Mouse (Mus musculus) frontal cortex, postnatal 14 days (tissue): Measurements from ENCODE around the gene Etnk2.

Source experiments
- DNase-seq, 2 experiments: peaks; one replicate each; pipeline ENCODE4 v3.0.0; 2022; ENCODE audit warnings: low spot score in 2 of 2

Gene Etnk2

GRCm38 (mm10) chr1:133417113-133417512 is 53.7 kb downstream of the Etnk2 start:
- DNase-seq, result no peak

- no peak for DNase-seq
Measured at GRCm38 (mm10) chr1:133417539-133417938, 54.2 kb downstream of the Etnk2 start.

DNA sequence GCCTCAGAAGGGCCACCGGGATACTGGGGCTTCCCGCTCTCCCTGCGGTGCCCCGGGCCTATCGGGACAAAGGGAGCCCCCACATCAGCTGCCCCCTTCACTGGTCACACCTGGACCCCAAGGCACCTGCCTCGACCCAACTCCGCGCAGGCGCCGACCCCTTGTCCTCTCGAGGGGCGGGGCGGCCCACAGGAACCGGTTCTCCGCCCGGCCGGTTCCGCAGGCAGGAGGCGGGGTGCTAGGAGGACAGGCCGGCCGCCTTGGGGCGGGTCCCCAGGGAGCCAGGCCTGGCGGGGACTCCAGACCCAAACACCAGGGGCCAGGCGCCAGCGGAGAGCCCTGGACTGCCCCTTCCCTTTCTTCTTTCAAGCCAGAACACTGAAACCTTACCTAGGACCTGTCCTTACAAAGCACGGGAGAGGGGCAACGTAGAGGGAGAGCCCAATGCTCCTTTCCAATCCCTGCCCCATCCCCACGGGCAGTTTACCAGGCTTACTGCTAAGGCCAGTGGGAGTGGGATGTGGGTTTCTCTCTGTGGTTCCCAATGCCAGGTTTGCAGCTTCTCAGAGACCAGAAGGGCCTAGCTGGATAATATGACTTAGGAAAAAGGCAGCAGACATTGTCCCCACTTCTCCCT is 54.9 kb downstream of the Etnk2 start:
- DNase-seq, result no peak

GRCm38 (mm10) chr1:133419178-133419834 is 55.9 kb downstream of the Etnk2 start:
- no peak for DNase-seq

GRCm38 (mm10) chr1:133420491-133420890 is 57.1 kb downstream of the Etnk2 start:
- no peak for DNase-seq

DNA sequence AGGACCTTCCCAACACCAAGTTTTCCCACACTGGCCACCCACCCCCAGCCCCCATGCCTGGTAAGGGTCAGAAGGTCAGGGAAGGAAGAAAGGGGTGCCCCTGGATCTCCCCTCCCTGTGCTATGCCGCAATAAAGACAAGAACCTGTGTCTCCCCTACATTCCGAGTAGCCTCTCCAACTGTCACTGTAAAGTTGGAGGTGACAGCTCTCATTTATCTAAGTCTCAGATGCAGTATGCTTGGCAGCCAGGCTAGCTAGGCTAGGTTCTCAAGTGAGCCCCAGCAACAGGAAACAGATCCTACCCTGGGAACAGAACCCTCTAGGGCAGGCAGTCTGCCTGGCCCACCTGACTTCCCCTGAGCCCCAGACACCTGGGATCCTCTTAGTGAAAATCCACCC is 57.7 kb downstream of the Etnk2 start:
- no peak for DNase-seq

DNA sequence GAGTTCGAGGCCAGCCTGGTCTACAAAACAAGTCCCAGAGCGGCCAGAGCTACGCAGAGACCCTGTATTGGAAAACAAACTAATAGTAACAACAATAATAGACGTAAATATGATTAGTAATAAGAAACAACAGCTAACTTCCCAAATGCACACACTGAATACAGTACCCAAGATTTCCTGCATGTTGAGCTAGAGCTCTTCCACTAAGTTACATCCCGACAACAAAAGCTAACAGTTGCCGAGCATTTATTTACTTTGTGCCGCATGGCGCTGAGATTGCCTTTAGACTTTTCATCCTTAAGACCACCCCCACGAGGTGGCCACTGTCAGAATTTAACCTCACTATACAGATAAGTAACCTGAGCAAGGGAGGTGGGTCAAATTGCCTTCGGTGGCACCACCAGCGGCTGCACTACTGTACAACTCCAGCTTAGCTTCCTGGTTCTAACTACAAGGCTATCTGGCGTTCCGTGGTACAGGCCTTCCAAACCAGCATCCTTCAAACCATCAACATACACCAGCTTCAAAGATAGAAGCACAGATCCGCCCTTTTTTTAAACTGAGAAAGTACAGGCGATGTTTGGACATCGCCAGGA is 58.7 kb downstream of the Etnk2 start:
- no peak for DNase-seq

- peak in 1 of 2 experiments; percentile 26 for DNase-seq
Measured at GRCm38 (mm10) chr1:133422615-133423161, 59.3 kb downstream of the Etnk2 start.

- DNase-seq, result no peak
Measured at GRCm38 (mm10) chr1:133423166-133423542, 59.8 kb downstream of the Etnk2 start.

DNA sequence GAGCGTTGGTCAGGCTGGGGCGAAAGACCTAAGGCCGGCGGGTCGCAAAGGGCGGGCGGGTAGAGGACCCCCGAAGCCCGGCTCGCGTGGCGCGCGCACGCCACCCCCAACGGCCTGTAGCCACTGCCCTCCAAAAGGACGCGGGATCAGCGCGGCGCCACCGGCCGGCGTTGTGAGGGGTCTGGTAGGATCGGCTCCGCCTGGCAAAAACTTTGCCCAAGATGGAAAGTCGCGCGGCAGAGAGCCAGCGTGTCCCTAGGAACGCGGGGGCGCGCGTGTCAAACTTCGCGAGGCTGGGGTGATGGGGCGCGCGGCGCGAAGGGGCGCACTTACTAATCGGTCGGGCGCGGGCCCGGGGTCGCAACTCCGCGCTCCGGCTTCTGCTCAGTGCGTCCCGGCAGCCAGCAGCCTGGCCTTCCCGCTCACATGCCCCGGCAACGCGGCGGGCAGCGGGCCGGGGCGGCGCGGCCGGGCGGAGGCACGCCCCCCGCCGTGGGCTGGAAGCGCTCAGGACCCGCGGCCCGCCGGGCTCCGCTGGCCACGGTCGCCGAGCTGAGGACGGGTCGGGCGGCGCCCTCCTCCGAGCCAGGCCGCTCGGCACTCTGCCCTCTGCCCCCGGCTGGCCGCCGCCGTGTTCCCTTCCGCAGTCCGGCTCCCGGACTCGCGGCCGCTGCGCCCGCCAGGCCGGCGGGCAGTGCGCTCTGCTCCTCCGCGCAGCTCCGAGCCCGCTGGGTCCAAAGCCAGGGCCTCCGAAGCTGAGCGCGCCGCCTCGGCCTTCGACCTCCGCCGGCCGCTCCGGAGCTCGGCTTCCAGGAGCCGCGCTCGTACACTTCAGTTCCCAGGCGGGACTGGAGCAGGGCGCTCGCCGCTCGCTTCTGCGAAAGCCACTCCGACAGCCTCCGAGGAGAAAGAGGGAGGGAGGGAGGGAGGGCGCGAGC is 60.4 kb downstream of the Etnk2 start, which contains the start of gene Sox13:
Gene Sox13 (minus strand): TSS at position 835 of the 938 bp plus-strand sequence.
- peak in 1 of 2 experiments; percentile 28 for DNase-seq

GRCm38 (mm10) chr1:133424547-133425140 is 61.3 kb downstream of the Etnk2 start:
- DNase-seq, result no peak
